Mouse (Mus musculus) fat pad, adult 2 months (tissue): ENCODE results near the gene Coro2b.
"Not testable (repeated sequence)": the region's sequence is repeated elsewhere in the genome, so short reads cannot be mapped to it uniquely, and the experiment has no call there.

Experiments
- DNase-seq: peaks from one replicate; pipeline ENCODE4 v3.0.0-alpha.2; 2011; ENCODE audit warnings: low read depth, low spot score; ENCODE audit errors: extremely low read depth

Gene Coro2b

GRCm38 (mm10) chr9:62450355-62450754, 86.5 kb downstream of the Coro2b start:
- no peak for DNase-seq

- DNase-seq, result not testable (repeated sequence)
Observed at GRCm38 (mm10) chr9:62447337-62447736, 89.5 kb downstream of the Coro2b start.

- DNase-seq, result no peak
Observed at GRCm38 (mm10) chr9:62438755-62439101, 98.1 kb downstream of the Coro2b start.

GRCm38 (mm10) chr9:62438085-62438754, 98.6 kb downstream of the Coro2b start:
- no peak for DNase-seq

- DNase-seq, result no peak
Observed at GRCm38 (mm10) chr9:62437446-62437845, 99.4 kb downstream of the Coro2b start.

GRCm38 (mm10) chr9:62435613-62436318, 101.1 kb downstream of the Coro2b start:
- DNase-seq, result peak; percentile 34

GRCm38 (mm10) chr9:62432261-62433060, 104.4 kb downstream of the Coro2b start:
- no peak for DNase-seq

GRCm38 (mm10) chr9:62430741-62431140, 106.1 kb downstream of the Coro2b start:
- DNase-seq, result no peak

GRCm38 (mm10) chr9:62427010-62427409, 109.8 kb downstream of the Coro2b start:
- no peak for DNase-seq

GRCm38 (mm10) chr9:62426531-62426930, 110.3 kb downstream of the Coro2b start:
- DNase-seq, result no peak

- no peak for DNase-seq
Observed at GRCm38 (mm10) chr9:62426021-62426420, 110.8 kb downstream of the Coro2b start.

- no peak for DNase-seq
Observed at GRCm38 (mm10) chr9:62425265-62425664, 111.6 kb downstream of the Coro2b start.

- no peak for DNase-seq
Observed at GRCm38 (mm10) chr9:62423871-62424270, 113.0 kb downstream of the Coro2b start.

- no peak for DNase-seq
Observed at GRCm38 (mm10) chr9:62422926-62423325, 113.9 kb downstream of the Coro2b start.

GRCm38 (mm10) chr9:62421911-62422310, 114.9 kb downstream of the Coro2b start:
- DNase-seq, result no peak

- peak; percentile 3 for DNase-seq
Observed at GRCm38 (mm10) chr9:62421027-62421426, 115.8 kb downstream of the Coro2b start.

GRCm38 (mm10) chr9:62420261-62420917, 116.5 kb downstream of the Coro2b start:
- DNase-seq, result peak; percentile 7

- DNase-seq, result no peak
Observed at GRCm38 (mm10) chr9:62418742-62419141, 118.1 kb downstream of the Coro2b start.

- DNase-seq, result no peak
Observed at GRCm38 (mm10) chr9:62407357-62408146, 129.3 kb downstream of the Coro2b start.

GRCm38 (mm10) chr9:62406423-62407013, 130.3 kb downstream of the Coro2b start:
- DNase-seq, result no peak
